Mouse (Mus musculus) forebrain, embryonic 16.5 days (tissue): ENCODE data around the gene Cd59b. TPM values are rescaled to one million over a fixed set of nuclear protein-coding genes. Genes with fewer than 3 reads are reported as not detected.
"Not testable (repeated sequence)": the region's sequence is repeated elsewhere in the genome, so short reads cannot be mapped to it uniquely, and the experiment has no call there.

Experiments used
- ATAC-seq: fragments of 200-750 bp; cut with Nextera tagmentation; 2 replicates; pipeline ENCODE4 v1.8.0; 2017; ENCODE audit warnings: mild to moderate bottlenecking, moderate library complexity
- H3K27ac ChIP-seq: fragments of 300-500 bp; sonication (generic); 2 replicates; pipeline ENCODE4 v1.5.1; 2014; ENCODE audit warnings: low read length, control low read depth
- H3K27me3 ChIP-seq: fragments of 300-500 bp; sonication (generic); replicated peaks from 2 replicates; pipeline ENCODE4 v1.6.1; 2014; ENCODE audit warnings: low read length; ENCODE audit not compliant: control insufficient read depth, insufficient read depth
- H3K36me3 ChIP-seq: fragments of 300-500 bp; sonication (generic); 2 replicates; pipeline ENCODE4 v1.6.1; 2014; ENCODE audit not compliant: control insufficient read depth, insufficient read depth
- H3K4me1 ChIP-seq: fragments of 300-500 bp; sonication (generic); replicated peaks from 2 replicates; pipeline ENCODE4 v1.6.1; 2014; ENCODE audit warnings: low read length; ENCODE audit not compliant: control insufficient read depth, insufficient read depth
- H3K4me2 ChIP-seq: fragments of 300-500 bp; sonication (generic); 2 replicates; pipeline ENCODE4 v1.6.1; 2014; ENCODE audit warnings: mild to moderate bottlenecking, low read length, control low read depth
- H3K4me3 ChIP-seq: fragments of 300-500 bp; sonication (generic); replicated peaks from 2 replicates; pipeline ENCODE4 v1.5.1; 2014; ENCODE audit warnings: mild to moderate bottlenecking, low read length, control low read depth
- H3K9ac ChIP-seq: fragments of 300-500 bp; sonication (generic); replicated peaks from 2 replicates; pipeline ENCODE4 v1.6.1; 2014; ENCODE audit warnings: low read depth, low read length, control low read depth
- H3K9me3 ChIP-seq: fragments of 300-500 bp; sonication (generic); 2 replicates; pipeline ENCODE4 v1.6.1; 2016; ENCODE audit warnings: low read length; ENCODE audit not compliant: control insufficient read depth
- WGBS: fragments of 180-500 bp; shearing (Covaris S2); extraction: QIAGEN DNeasy Blood & Tissue Kit; methylation state at CpG from one replicate; pipeline ENCODE4 v1.1.7; 2014; 5-methylcytosine and 5-hydroxymethylcytosine counted together
- polyA plus RNA-seq: library from polyadenylated mRNA; unstranded; fragments of >200 nt; fragmentation: Nextera tagmentation; extraction: Ambion mirVana; gene quantifications from 2 replicates; pipeline ENCODE4 v1.2.1, GENCODE M21; 2015

Cd59b gene
- polyA plus RNA-seq, 1 experiment from 2014 or later: 2.1 TPM

- Histone ChIP-seq H3K9ac (no peak overlapping the region), H3K36me3 (peaks cover 15% of the 10 kb centered on the region), H3K4me3 (no peak overlapping the region), H3K27me3 (no peaks in the 10 kb centered on the region), H3K27ac (no peak overlapping the region), H3K4me1 (no peaks in the 10 kb centered on the region), H3K4me2 (no peak overlapping the region), H3K9me3 (no peaks in the 10 kb centered on the region)
- no peak for ATAC-seq
- 94% methylated on average over 10 of the region's 10 CpGs for WGBS
Measured at GRCm38 (mm10) chr2:104059786-104060185, 9.9 kb upstream of the Cd59b start.

DNA sequence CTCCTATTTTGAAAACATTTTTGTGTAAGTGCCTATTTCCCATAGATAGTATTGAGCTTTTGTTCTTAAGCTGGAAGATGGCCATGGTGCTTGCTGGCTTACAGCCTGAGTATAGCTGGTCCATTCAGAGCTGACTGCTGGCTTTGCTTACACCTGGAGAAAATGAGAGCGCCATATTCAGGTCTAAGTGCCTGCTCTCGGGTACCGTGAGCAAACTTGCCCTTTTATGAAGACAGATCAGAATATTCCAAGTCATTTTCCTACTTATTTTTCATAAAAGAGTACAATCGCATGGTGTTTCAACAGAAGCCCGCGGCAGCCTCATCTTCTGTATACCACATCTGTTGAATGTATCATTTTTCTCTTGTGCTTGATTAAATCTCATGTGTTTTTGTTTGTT lies 8.7 kb upstream of the Cd59b start:
- 89% methylated on average over 6 of the region's 6 CpGs for WGBS
- no peak overlapping the region for H3K4me3 ChIP-seq
- no peaks in the 10 kb centered on the region for H3K9me3 ChIP-seq
- H3K27ac ChIP-seq: no peak overlapping the region
- H3K9ac ChIP-seq: no peak overlapping the region
- H3K4me1 ChIP-seq: no peaks in the 10 kb centered on the region
- H3K36me3 ChIP-seq: peaks cover 10% of the 10 kb centered on the region
- no peak overlapping the region for H3K4me2 ChIP-seq
- no peaks in the 10 kb centered on the region for H3K27me3 ChIP-seq
- no peak for ATAC-seq

- Histone ChIP-seq H3K4me2 (no peak overlapping the region), H3K27me3 (no peaks in the 10 kb centered on the region), H3K9ac (no peak overlapping the region), H3K4me3 (no peak overlapping the region), H3K4me1 (no peaks in the 10 kb centered on the region), H3K36me3 (peaks cover 10% of the 10 kb centered on the region), H3K27ac (no peak overlapping the region), H3K9me3 (no peaks in the 10 kb centered on the region)
- ATAC-seq: no peak
Measured at GRCm38 (mm10) chr2:104062665-104063064, 7.0 kb upstream of the Cd59b start.

DNA sequence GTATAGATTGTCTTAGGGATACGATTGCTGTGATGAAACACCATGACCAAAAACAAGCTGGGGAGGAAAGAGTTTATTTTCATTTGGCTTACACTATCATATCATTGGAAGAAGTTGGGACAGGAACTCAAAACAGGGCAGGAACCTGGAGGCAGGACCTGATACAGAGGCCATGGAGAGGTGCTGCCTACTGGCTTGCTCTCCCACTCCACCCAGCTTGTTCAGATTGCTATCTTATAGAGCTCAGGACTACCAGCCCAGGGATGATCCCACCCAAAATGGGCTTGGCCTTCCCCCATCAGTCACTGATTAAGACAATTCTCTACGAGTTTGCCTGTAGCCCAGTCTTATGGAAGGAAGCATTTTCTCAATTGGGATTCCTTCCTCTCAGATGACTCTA lies 5.5 kb upstream of the Cd59b start:
- Histone ChIP-seq H3K27ac (no peak overlapping the region), H3K9me3 (no peaks in the 10 kb centered on the region), H3K9ac (no peak overlapping the region), H3K4me2 (no peak overlapping the region), H3K27me3 (no peaks in the 10 kb centered on the region), H3K36me3 (peaks cover 10% of the 10 kb centered on the region), H3K4me1 (no peaks in the 10 kb centered on the region), H3K4me3 (no peak overlapping the region)
- 93% methylated on average over 2 of the region's 2 CpGs for WGBS
- no peak for ATAC-seq

DNA sequence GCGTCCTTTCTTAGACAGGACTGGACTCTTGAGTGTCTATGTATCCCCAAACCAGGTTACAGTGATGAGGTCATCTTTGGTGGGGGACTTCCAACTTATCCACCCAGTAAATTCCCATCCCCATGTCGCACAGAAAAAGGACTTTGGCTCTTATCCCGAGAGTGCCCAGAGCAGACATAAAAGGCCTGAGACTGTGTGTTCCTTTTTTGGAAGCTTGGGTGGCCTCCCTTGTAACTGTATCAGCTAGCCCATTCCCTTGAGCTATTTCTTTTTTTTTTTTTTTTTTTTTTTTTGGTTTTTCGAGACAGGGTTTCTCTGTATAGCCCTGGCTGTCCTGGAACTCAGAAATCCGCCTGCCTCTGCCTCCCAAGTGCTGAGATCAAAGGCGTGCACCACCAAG lies 4.1 kb upstream of the Cd59b start, which contains the start of gene Gm10912:
TSS of gene Gm10912 (plus strand) at position 301 of the 400 bp plus-strand sequence.
- H3K4me1 ChIP-seq, H3K27ac ChIP-seq, H3K36me3 ChIP-seq, H3K4me3 ChIP-seq, ATAC-seq, H3K9ac ChIP-seq, H3K9me3 ChIP-seq, H3K27me3 ChIP-seq, H3K4me2 ChIP-seq: not testable (repeated sequence)
- 86% methylated on average over 5 of the region's 6 CpGs for WGBS

GRCm38 (mm10) chr2:104068450-104068849 lies 1.2 kb upstream of the Cd59b start, which contains the start of gene Gm10799:
Gm10799 (minus strand) TSS chr2:104068550.
- ATAC-seq, H3K36me3 ChIP-seq: not testable (repeated sequence)

GRCm38 (mm10) chr2:104078285-104078684 lies 8.6 kb downstream of the Cd59b start:
- 81% methylated on average over 5 of the region's 5 CpGs for WGBS
- not testable (repeated sequence) for H3K36me3 ChIP-seq, H3K9ac ChIP-seq, ATAC-seq, H3K27me3 ChIP-seq, H3K4me2 ChIP-seq, H3K4me1 ChIP-seq, H3K9me3 ChIP-seq, H3K4me3 ChIP-seq, H3K27ac ChIP-seq

More at GRCm38 (mm10) chr2:104068450-104068849, 1.2 kb upstream of the Cd59b start, which contains the start of gene Gm10799:
- 84% methylated on average over 7 of the region's 7 CpGs for WGBS
- not testable (repeated sequence) for H3K9ac ChIP-seq, H3K4me2 ChIP-seq, H3K27me3 ChIP-seq, H3K9me3 ChIP-seq, H3K4me3 ChIP-seq, H3K4me1 ChIP-seq, H3K27ac ChIP-seq

- H3K9ac ChIP-seq, H3K36me3 ChIP-seq, H3K4me2 ChIP-seq, ATAC-seq, H3K27ac ChIP-seq, H3K27me3 ChIP-seq, H3K4me1 ChIP-seq, H3K4me3 ChIP-seq, H3K9me3 ChIP-seq: not testable (repeated sequence)
- WGBS: no CpG with 5 or more reads among the region's 1 CpGs
Measured at GRCm38 (mm10) chr2:104081436-104082050, 11.9 kb downstream of the Cd59b start.

DNA sequence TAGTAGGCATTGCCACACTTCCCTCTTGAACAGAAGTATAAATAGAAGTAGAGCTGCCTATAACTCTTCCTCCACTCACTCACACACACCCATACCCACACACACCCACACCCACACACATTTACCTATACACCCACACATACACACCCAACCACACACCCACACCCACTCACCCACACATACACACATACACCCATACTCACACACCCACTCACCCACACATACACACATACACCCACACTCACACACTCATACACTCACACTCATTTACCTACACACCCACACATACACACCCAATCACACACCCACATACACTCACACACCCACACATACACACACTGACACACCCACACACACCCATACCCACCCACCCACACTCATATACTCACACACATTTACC lies 12.8 kb downstream of the Cd59b start:
- Histone ChIP-seq H3K4me3 (no peak overlapping the region), H3K9ac (no peak overlapping the region), H3K4me1 (no peaks in the 10 kb centered on the region), H3K9me3 (no peaks in the 10 kb centered on the region), H3K27ac (no peak overlapping the region), H3K4me2 (no peak overlapping the region), H3K27me3 (no peaks in the 10 kb centered on the region), H3K36me3 (no peaks in the 10 kb centered on the region)
- no peak for ATAC-seq

DNA sequence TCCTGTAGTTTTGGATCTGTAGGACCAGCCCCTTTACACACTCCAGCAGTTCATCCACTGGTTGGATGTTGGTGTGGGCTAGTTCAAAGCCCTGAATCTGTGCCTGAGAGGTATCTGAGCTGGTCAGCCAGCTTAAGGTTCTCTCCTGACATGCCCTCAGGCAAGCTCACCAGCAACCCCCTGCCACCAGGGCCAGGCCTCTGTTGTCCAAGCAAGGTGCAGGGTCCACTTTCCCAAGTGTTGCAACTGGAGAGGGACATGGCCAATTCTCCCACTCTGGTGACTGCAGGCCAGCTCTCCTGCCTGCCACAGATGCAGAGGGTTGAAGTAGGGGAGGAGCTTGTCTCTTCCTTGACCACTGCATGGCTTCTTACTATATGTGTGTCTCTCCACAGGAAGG lies 14.4 kb downstream of the Cd59b start:
- not testable (repeated sequence) for ATAC-seq, H3K9me3 ChIP-seq, H3K4me1 ChIP-seq, H3K4me2 ChIP-seq, H3K27ac ChIP-seq, H3K9ac ChIP-seq, H3K27me3 ChIP-seq, H3K36me3 ChIP-seq, H3K4me3 ChIP-seq
